Mouse (Mus musculus): ENCODE measurements around the gene Plek2.

DNA sequence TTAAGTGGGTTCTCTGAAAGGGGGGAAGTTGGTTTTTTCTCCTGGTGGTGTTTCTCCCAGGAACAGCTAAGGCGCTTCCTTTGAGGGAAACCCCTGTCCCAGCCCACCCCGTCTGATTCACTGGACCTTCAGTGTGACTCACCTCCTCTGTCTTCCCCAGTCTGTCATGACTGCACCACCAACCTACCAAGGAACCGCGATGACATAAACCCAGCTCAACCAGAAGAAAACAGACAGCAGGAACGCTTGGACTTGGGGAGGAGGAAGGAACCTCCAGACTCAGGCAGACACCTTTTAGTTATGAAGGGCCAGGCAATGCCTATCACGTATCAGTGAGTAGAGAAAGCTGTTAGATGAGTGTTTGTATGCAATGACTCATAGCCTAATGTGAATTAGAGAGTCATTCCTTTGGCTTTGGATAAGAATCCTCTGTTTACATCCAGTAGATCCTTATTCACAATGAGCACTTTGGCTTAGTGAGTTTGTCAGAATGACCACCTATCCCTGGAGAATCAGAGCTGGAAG lies 1.4 kb upstream of the Plek2 start:
- TF ChIP-seq POLR2A (IDR thresholded peaks at IDR 0.05; ENCODE audit: borderline replicate concordance, extremely low read depth, low read depth, low read length) (no peak), CTCF (IDR thresholded peaks at IDR 0.05; ENCODE audit: insufficient read depth, low read length) (no peak)
